Mouse (Mus musculus): ENCODE measurements around the gene Zbtb38. TPM values are rescaled to one million over a fixed set of nuclear protein-coding genes. Genes with fewer than 3 reads are reported as not detected.
A peak's percentile ranks its signal among the peaks of the same experiment; 100 is the strongest.

Gene Zbtb38
- total and polyA plus RNA-seq, 2 experiments from 2014 or later: 38.7 to 46.5 TPM

DNA sequence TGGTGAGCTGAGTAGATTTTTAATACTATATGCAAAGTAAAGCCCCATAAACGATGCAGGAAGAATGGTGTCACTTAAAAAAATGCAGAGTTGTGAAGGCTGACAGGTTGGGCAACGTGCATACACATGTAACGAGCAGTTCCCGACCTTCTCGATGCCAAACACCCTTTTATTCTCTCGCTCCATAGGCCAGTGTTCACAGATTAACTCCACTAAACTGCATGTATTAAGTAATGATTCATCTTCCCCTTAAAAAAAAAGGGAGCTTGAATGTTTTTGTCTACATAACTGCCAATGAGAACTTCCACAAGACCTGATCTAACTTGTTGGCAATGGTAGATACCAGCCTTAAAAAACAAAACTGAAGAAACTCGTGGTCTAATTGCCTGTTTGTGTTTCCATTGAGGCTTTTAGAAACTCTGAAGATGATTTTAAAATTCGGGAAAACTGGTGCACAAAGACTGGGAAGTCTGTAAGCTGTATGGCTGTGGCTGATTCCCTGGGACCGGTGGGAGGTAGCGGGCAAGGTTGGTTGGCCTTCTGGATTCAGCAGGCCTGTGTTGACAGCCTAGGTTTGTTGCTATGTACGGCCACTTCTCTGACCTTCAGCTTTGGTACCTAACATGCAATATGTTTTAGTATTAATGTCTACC is 32.0 kb downstream of the Zbtb38 start:
- DNase-seq (ENCODE audit: low spot score): no peak
- TF ChIP-seq CTCF (IDR thresholded peaks at IDR 0.05; ENCODE audit: low read depth): no peak
- peaks cover 13% of the 10 kb centered on the region for H3K4me1 ChIP-seq (ENCODE audit: insufficient read depth, low read length)
- no peaks in the 10 kb centered on the region for H3K27me3 ChIP-seq (ENCODE audit: insufficient read depth, low read length)
- ATAC-seq: no peak
- peak overlapping the region; percentile 76 for H3K4me2 ChIP-seq (ENCODE audit: low read depth, low read length)
- 0 out of 2 replicates have a peak overlapping the region, but pooled peaks have one; percentile 96 for H3K27ac ChIP-seq
- peak overlapping the region; percentile 83; the same call in 1 of the 2 replicates for H3K4me3 ChIP-seq (ENCODE audit: low read length)
- H3K36me3 ChIP-seq (ENCODE audit: insufficient read depth, low read length): no peaks in the 10 kb centered on the region
- 59% methylated on average over 11 of the region's 11 CpGs for WGBS
- no peaks in the 10 kb centered on the region for H3K9me3 ChIP-seq (ENCODE audit: low read length)
- peak overlapping the region; percentile 98; the same call in 1 of the 2 replicates for H3K9ac ChIP-seq (replicated peaks; ENCODE audit: low read length)

DNA sequence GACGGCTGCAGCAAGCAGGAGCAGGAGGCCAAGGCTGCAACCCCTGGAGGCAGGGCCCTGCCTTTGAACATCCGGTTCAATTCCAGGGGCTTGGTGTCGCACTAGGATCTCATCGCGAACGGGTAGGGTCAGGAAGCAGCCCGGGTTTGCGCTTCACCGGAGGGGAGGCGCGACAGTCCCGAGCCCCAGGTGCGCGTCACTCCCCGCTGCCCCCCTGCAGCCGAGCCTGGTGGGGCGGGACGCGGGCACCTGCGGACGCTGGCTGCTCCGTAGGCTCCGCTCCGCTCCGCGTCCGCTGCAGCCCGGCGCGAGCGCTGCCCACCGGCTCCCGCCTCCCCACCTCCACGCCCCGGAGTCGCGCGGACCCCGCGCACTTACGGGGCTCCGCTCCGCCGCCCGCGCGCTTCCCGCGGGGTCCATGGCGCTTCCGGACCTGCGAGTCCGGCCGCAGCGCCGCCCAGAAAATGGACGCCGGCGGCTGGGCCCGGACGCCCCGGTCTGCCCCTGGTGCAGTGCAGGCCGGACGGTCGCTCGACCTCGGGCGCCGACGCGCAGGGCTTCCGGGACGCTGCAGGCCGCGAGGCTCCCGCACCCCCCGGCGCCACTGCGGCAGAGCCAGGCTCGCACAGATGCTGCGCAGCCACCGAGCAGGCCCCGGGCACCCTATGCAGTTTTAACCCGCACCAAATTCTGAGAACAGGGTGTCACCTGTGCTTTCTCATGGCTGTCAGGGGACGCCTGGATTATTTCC is 33.0 kb downstream of the Zbtb38 start:
- Histone ChIP-seq H3K36me3 (ENCODE audit: insufficient read depth, low read length) (no peaks in the 10 kb centered on the region), H3K9ac (replicated peaks; ENCODE audit: low read length) (peak overlapping the region; percentile 98), H3K27me3 (ENCODE audit: insufficient read depth, low read length) (no peaks in the 10 kb centered on the region), H3K27ac (peak overlapping the region; percentile 96), H3K4me1 (ENCODE audit: insufficient read depth, low read length) (peaks cover 9% of the 10 kb centered on the region), H3K4me3 (ENCODE audit: low read length) (peak overlapping the region; percentile 83), H3K9me3 (ENCODE audit: low read length) (no peaks in the 10 kb centered on the region), H3K4me2 (ENCODE audit: low read depth, low read length) (peak overlapping the region; percentile 76)
- WGBS: under 1% methylated on average over 82 of the region's 85 CpGs
- ATAC-seq (peak; percentile 88), DNase-seq (ENCODE audit: low spot score) (peak; percentile 73)
- peak; percentile 22; the same call in 1 of the 2 replicates for TF ChIP-seq CTCF (IDR thresholded peaks at IDR 0.05; ENCODE audit: low read depth)

DNA sequence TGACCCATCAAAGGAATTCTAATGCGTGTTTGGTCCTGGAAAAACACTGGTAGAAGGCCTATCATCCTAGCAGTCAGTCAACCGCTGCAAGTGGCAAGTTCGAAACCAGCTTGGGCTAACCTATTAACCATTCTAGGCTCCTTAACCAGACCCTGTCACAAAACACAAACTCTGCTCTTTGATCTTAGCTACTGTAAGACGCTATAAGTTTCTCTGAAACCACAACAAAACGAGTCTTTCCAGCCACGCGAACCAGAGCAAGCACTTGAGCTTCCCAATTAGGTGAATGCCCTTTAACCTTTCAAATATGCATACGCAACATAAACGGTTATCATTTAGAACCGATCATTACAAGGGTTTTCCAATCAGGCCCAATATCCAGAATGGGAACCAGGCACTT is 33.7 kb downstream of the Zbtb38 start:
- Histone ChIP-seq H3K9me3 (ENCODE audit: low read length) (no peaks in the 10 kb centered on the region), H3K27ac (peak overlapping the region; percentile 96), H3K4me3 (ENCODE audit: low read length) (peak overlapping the region; percentile 83), H3K36me3 (ENCODE audit: insufficient read depth, low read length) (no peaks in the 10 kb centered on the region), H3K4me2 (ENCODE audit: low read depth, low read length) (peak overlapping the region; percentile 76), H3K27me3 (ENCODE audit: insufficient read depth, low read length) (no peaks in the 10 kb centered on the region), H3K9ac (replicated peaks; ENCODE audit: low read length) (peak overlapping the region; percentile 98), H3K4me1 (ENCODE audit: insufficient read depth, low read length) (peaks cover 9% of the 10 kb centered on the region)
- no peak for ATAC-seq
- no peak for TF ChIP-seq CTCF (IDR thresholded peaks at IDR 0.05; ENCODE audit: low read depth)
- no peak for DNase-seq (ENCODE audit: low spot score)
- WGBS: 62% methylated on average over 10 of the region's 10 CpGs

DNA sequence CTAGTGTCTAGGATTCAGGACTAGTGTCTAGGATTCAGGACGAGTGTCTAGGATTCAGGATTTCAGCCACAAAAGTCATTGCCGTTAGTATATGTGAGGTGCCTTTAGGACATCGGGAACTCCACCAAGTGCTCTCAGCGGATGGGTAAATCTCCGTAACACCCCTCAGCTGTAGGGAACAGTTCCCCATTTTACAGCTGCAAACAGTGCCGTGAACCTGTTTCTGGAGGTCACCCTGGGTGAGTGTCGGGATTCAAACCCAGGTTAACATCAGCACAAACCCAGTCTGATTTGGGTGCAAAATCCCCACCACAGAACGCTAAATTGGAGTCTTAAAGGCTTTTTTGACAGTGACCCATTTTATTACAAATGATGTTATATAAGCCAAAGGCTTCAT is 34.2 kb downstream of the Zbtb38 start:
- ATAC-seq: no peak
- Histone ChIP-seq H3K9me3 (ENCODE audit: low read length) (no peaks in the 10 kb centered on the region), H3K36me3 (ENCODE audit: insufficient read depth, low read length) (no peaks in the 10 kb centered on the region), H3K27ac (no peak overlapping the region), H3K27me3 (ENCODE audit: insufficient read depth, low read length) (no peaks in the 10 kb centered on the region), H3K4me2 (ENCODE audit: low read depth, low read length) (peak overlapping the region; percentile 76), H3K4me1 (ENCODE audit: insufficient read depth, low read length) (peaks cover 9% of the 10 kb centered on the region), H3K4me3 (ENCODE audit: low read length) (no peak overlapping the region), H3K9ac (replicated peaks; ENCODE audit: low read length) (no peak overlapping the region)
- DNase-seq (ENCODE audit: low spot score): no peak
- 88% methylated on average over 8 of the region's 8 CpGs for WGBS
- no peak for TF ChIP-seq CTCF (IDR thresholded peaks at IDR 0.05; ENCODE audit: low read depth)

DNA sequence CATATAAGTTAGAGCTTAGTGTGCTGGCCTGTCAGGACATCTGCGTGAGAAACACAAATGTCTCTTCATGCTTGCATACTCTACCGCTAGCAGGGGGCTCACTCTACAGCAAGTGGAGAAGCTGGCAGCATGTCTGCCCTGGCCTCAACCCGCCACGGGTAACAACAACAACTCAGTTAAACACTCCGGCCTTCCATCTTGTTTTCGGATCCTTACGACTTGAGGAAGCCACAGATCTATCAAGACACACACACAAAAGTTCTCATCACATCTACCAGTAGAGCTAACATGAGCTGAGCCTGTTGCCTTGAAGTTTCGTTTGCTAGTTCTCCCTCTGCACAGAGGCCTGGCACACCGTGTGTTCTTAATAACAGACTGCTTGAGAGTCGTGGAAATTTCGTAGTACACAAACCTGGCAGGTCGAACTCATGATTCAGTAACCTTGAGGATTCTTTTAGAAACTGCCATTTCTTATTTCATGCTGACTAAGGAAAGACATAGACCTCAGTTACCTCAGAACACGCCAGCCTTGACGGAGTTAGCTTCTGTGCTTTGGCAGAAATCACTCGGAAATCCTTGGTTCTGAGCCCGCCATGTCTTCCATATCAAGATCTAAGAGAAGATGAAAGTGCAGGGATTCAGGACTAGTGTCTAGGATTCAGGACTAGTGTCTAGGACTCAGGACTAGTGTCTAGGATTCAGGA is 34.8 kb downstream of the Zbtb38 start:
- Histone ChIP-seq H3K9me3 (ENCODE audit: low read length) (no peaks in the 10 kb centered on the region), H3K27ac (no peak overlapping the region), H3K36me3 (ENCODE audit: insufficient read depth, low read length) (no peaks in the 10 kb centered on the region), H3K4me2 (ENCODE audit: low read depth, low read length) (no peak overlapping the region), H3K4me1 (ENCODE audit: insufficient read depth, low read length) (peaks cover 9% of the 10 kb centered on the region), H3K4me3 (ENCODE audit: low read length) (no peak overlapping the region), H3K9ac (replicated peaks; ENCODE audit: low read length) (no peak overlapping the region), H3K27me3 (ENCODE audit: insufficient read depth, low read length) (no peaks in the 10 kb centered on the region)
- TF ChIP-seq CTCF (IDR thresholded peaks at IDR 0.05; ENCODE audit: low read depth): no peak
- DNase-seq (ENCODE audit: low spot score): no peak
- ATAC-seq: no peak
- WGBS: 94% methylated on average over 16 of the region's 16 CpGs

DNA sequence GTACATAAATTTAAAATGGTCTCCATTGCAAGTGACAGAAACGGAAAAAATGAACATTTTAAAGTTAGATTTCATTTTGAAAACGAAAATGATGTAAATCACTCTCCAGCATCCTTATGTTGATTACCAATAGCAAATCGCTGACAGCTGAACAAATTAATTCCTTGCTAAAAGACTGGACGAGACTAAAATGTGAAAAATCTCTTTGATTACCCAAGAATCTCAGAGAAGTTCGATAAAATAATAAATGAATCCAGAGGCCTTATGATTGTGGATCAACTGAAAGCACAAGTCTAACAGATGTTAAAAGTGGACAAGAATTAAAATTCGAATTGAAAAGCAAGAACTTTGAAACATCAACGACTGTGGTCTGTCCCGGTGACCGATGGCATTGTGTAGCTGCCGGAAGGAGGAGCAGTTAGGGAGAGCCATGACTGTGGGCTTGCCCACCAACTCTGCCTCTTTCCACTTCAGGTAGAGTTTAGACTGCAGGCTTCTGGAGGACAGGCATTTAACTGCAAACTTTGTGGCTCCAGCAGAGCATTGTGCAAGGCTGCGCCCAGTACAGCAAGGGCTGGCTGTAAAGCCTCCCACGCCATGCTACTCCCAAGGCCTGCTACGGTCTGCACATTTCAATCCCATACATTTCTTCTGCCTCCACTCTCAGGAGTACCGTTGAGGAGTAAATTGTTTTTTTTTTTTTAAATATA is 35.7 kb downstream of the Zbtb38 start:
- H3K4me1 ChIP-seq (ENCODE audit: insufficient read depth, low read length): peaks cover 9% of the 10 kb centered on the region
- no peak overlapping the region for H3K27ac ChIP-seq
- no peaks in the 10 kb centered on the region for H3K36me3 ChIP-seq (ENCODE audit: insufficient read depth, low read length)
- no peaks in the 10 kb centered on the region for H3K9me3 ChIP-seq (ENCODE audit: low read length)
- H3K27me3 ChIP-seq (ENCODE audit: insufficient read depth, low read length): no peaks in the 10 kb centered on the region
- 89% methylated on average over 14 of the region's 14 CpGs for WGBS
- no peak overlapping the region for H3K4me2 ChIP-seq (ENCODE audit: low read depth, low read length)
- TF ChIP-seq CTCF (IDR thresholded peaks at IDR 0.05; ENCODE audit: low read depth): no peak
- H3K9ac ChIP-seq (replicated peaks; ENCODE audit: low read length): no peak overlapping the region
- no peak for ATAC-seq
- no peak overlapping the region for H3K4me3 ChIP-seq (ENCODE audit: low read length)
- DNase-seq (ENCODE audit: low spot score): no peak
